Mouse (Mus musculus): ENCODE data around the gene Tank. TPM values are rescaled to one million over a fixed set of nuclear protein-coding genes. Genes with fewer than 3 reads are reported as not detected.

Gene Tank
- polyA plus RNA-seq, 1 experiment from 2014 or later, result 21.5 TPM

GRCm38 (mm10) chr2:61656421-61657411, 78.3 kb downstream of the Tank start:
- Histone ChIP-seq H3K4me1 (peaks cover 14% of the 10 kb centered on the region), H3K27me3 (replicated peaks) (peaks cover 21% of the 10 kb centered on the region), H3K9me3 (no peaks in the 10 kb centered on the region), H3K27ac (replicated peaks) (no peak overlapping the region), H3K4me3 (peak overlapping the region; percentile 68), H3K4me2 (peak overlapping the region; percentile 99), H3K9ac (peak overlapping the region; percentile 84), H3K36me3 (no peaks in the 10 kb centered on the region)
- no peak; the same call in 1 of the 2 replicates for ATAC-seq (ENCODE audit: extremely low read depth, insufficient number of reproducible peaks, low FRiP score, low TSS enrichment)
- WGBS, result under 1% methylated on average over 82 of the region's 85 CpGs

- WGBS, result 63% methylated on average over 2 of the region's 2 CpGs
- H3K36me3 ChIP-seq, result no peaks in the 10 kb centered on the region
- no peaks in the 10 kb centered on the region for H3K9me3 ChIP-seq
- H3K27me3 ChIP-seq (replicated peaks), result peaks cover 21% of the 10 kb centered on the region
- H3K27ac ChIP-seq (replicated peaks), result no peak overlapping the region
- H3K4me3 ChIP-seq, result no peak overlapping the region
- peaks cover 14% of the 10 kb centered on the region for H3K4me1 ChIP-seq
- no peak overlapping the region for H3K4me2 ChIP-seq
- H3K9ac ChIP-seq, result no peak overlapping the region
- ATAC-seq (ENCODE audit: extremely low read depth, insufficient number of reproducible peaks, low FRiP score, low TSS enrichment), result no peak
These were observed 80.9 kb downstream of the Tank start for GRCm38 (mm10) chr2:61659254-61659653.

GRCm38 (mm10) chr2:61662833-61663232, 84.4 kb downstream of the Tank start:
- no peak for ATAC-seq (ENCODE audit: extremely low read depth, insufficient number of reproducible peaks, low FRiP score, low TSS enrichment)
- whole genome bisulfite sequencing, result 69% methylated on average over 10 of the region's 10 CpGs

GRCm38 (mm10) chr2:61663573-61664241, 85.3 kb downstream of the Tank start:
- ATAC-seq (ENCODE audit: extremely low read depth, insufficient number of reproducible peaks, low FRiP score, low TSS enrichment), result no peak
- Histone ChIP-seq H3K4me1 (no peaks in the 10 kb centered on the region), H3K27ac (replicated peaks) (no peak overlapping the region), H3K4me2 (no peak overlapping the region), H3K36me3 (no peaks in the 10 kb centered on the region), H3K4me3 (no peak overlapping the region), H3K9ac (no peak overlapping the region), H3K27me3 (replicated peaks) (no peaks in the 10 kb centered on the region), H3K9me3 (no peaks in the 10 kb centered on the region)
- 57% methylated on average over 10 of the region's 10 CpGs for WGBS

More at GRCm38 (mm10) chr2:61662833-61663232, 84.4 kb downstream of the Tank start:
- no peaks in the 10 kb centered on the region for H3K9me3 ChIP-seq
- H3K4me3 ChIP-seq, result no peak overlapping the region
- H3K4me2 ChIP-seq, result no peak overlapping the region
- H3K9ac ChIP-seq, result no peak overlapping the region
- no peaks in the 10 kb centered on the region for H3K4me1 ChIP-seq
- H3K27me3 ChIP-seq (replicated peaks), result 0 out of 2 replicates have a peak, but pooled peaks cover 6% of the 10 kb centered on the region
- no peaks in the 10 kb centered on the region for H3K36me3 ChIP-seq
- peak overlapping the region; percentile 40 for H3K27ac ChIP-seq (replicated peaks)

GRCm38 (mm10) chr2:61667420-61667819, 89.0 kb downstream of the Tank start:
- H3K9ac ChIP-seq, result no peak overlapping the region
- no peaks in the 10 kb centered on the region for H3K9me3 ChIP-seq
- no peak overlapping the region for H3K4me2 ChIP-seq
- no peak overlapping the region for H3K4me3 ChIP-seq
- no peak for ATAC-seq (ENCODE audit: extremely low read depth, insufficient number of reproducible peaks, low FRiP score, low TSS enrichment)
- no peaks in the 10 kb centered on the region for H3K4me1 ChIP-seq
- H3K27me3 ChIP-seq (replicated peaks), result no peaks in the 10 kb centered on the region
- WGBS, result 71% methylated on average over 7 of the region's 7 CpGs
- no peaks in the 10 kb centered on the region for H3K36me3 ChIP-seq
- H3K27ac ChIP-seq (replicated peaks), result no peak overlapping the region

GRCm38 (mm10) chr2:61668260-61668659, 89.9 kb downstream of the Tank start:
- no peak overlapping the region for H3K4me2 ChIP-seq
- H3K4me1 ChIP-seq, result no peaks in the 10 kb centered on the region
- H3K27ac ChIP-seq (replicated peaks), result no peak overlapping the region
- H3K36me3 ChIP-seq, result no peaks in the 10 kb centered on the region
- ATAC-seq (ENCODE audit: extremely low read depth, insufficient number of reproducible peaks, low FRiP score, low TSS enrichment), result no peak
- H3K27me3 ChIP-seq (replicated peaks), result no peaks in the 10 kb centered on the region
- H3K9me3 ChIP-seq, result no peaks in the 10 kb centered on the region
- H3K4me3 ChIP-seq, result no peak overlapping the region
- H3K9ac ChIP-seq, result no peak overlapping the region
- 24% methylated on average over 4 of the region's 4 CpGs for WGBS

- no peaks in the 10 kb centered on the region for H3K4me1 ChIP-seq
- H3K27ac ChIP-seq (replicated peaks), result no peak overlapping the region
- ATAC-seq (ENCODE audit: extremely low read depth, insufficient number of reproducible peaks, low FRiP score, low TSS enrichment), result no peak
- H3K27me3 ChIP-seq (replicated peaks), result no peaks in the 10 kb centered on the region
- H3K4me3 ChIP-seq, result no peak overlapping the region
- no peak overlapping the region for H3K9ac ChIP-seq
- H3K4me2 ChIP-seq, result no peak overlapping the region
- H3K36me3 ChIP-seq, result no peaks in the 10 kb centered on the region
- H3K9me3 ChIP-seq, result no peaks in the 10 kb centered on the region
- WGBS, result 80% methylated on average over 3 of the region's 3 CpGs
These were observed 96.2 kb downstream of the Tank start for GRCm38 (mm10) chr2:61674555-61674954.

GRCm38 (mm10) chr2:61681572-61681971, 103.2 kb downstream of the Tank start:
- Histone ChIP-seq H3K4me1 (no peaks in the 10 kb centered on the region), H3K4me3 (no peak overlapping the region), H3K9ac (no peak overlapping the region), H3K27ac (replicated peaks) (no peak overlapping the region), H3K9me3 (no peaks in the 10 kb centered on the region), H3K4me2 (no peak overlapping the region), H3K36me3 (no peaks in the 10 kb centered on the region), H3K27me3 (replicated peaks) (no peaks in the 10 kb centered on the region)
- WGBS, result 76% methylated on average over 1 of the region's 1 CpGs
- no peak for ATAC-seq (ENCODE audit: extremely low read depth, insufficient number of reproducible peaks, low FRiP score, low TSS enrichment)

GRCm38 (mm10) chr2:61686533-61686932, 108.1 kb downstream of the Tank start:
- Histone ChIP-seq H3K9me3 (no peaks in the 10 kb centered on the region), H3K36me3 (no peaks in the 10 kb centered on the region), H3K4me3 (no peak overlapping the region), H3K27me3 (replicated peaks) (no peaks in the 10 kb centered on the region), H3K9ac (no peak overlapping the region), H3K4me2 (no peak overlapping the region), H3K4me1 (peaks cover 2% of the 10 kb centered on the region; the same call in 1 of the 2 replicates), H3K27ac (replicated peaks) (no peak overlapping the region)
- 50% methylated on average over 1 of the region's 1 CpGs for WGBS
- ATAC-seq (ENCODE audit: extremely low read depth, insufficient number of reproducible peaks, low FRiP score, low TSS enrichment), result no peak

GRCm38 (mm10) chr2:61689086-61689485, 110.7 kb downstream of the Tank start:
- Histone ChIP-seq H3K36me3 (no peaks in the 10 kb centered on the region), H3K27ac (replicated peaks) (no peak overlapping the region), H3K27me3 (replicated peaks) (no peaks in the 10 kb centered on the region), H3K9ac (no peak overlapping the region), H3K9me3 (no peaks in the 10 kb centered on the region), H3K4me1 (peaks cover 2% of the 10 kb centered on the region; the same call in 1 of the 2 replicates), H3K4me2 (no peak overlapping the region), H3K4me3 (no peak overlapping the region)
- 64% methylated on average over 3 of the region's 3 CpGs for WGBS
- no peak for ATAC-seq (ENCODE audit: extremely low read depth, insufficient number of reproducible peaks, low FRiP score, low TSS enrichment)

All from heart, embryonic 13.5 days (tissue).